ENCODE assay signal across 8 mouse cellular contexts in genomic region chr3:41565410-41565823, GRCm38 (mm10). TPM values are rescaled to one million over a fixed set of nuclear protein-coding genes. Genes with fewer than 3 reads are reported as not detected.
A peak's percentile ranks its signal among the peaks of the same experiment; 100 is the strongest.
DNase-seq lines count a peak whose midpoint lies in the region; ATAC-seq and TF ChIP-seq lines count a peak whose summit lies in the region.

No protein-coding gene starts in this region.

- peak overlapping the region; percentile 90 for H3K4me3 ChIP-seq in erythroblast, embryonic 14.5 days (replicated peaks)
- peak overlapping the region; percentile 69 for H3K4me3 ChIP-seq in heart, embryonic 13.5 days
- H3K4me3 ChIP-seq in liver, embryonic 12.5 days: peak overlapping the region; percentile 75
- H3K4me3 ChIP-seq in stomach, embryonic 14.5 days (ENCODE audit: low read depth, low read length): peak overlapping the region; percentile 73

- H3K4me2 ChIP-seq in heart, embryonic 13.5 days: peak overlapping the region; percentile 95
- peak overlapping the region; percentile 98 for H3K4me2 ChIP-seq in liver, embryonic 12.5 days
- H3K4me2 ChIP-seq in stomach, embryonic 14.5 days (replicated peaks; ENCODE audit: low read depth, low read length): peak overlapping the region; percentile 89

- under 1% methylated on average over 44 of the region's 61 CpGs for WGBS in heart, embryonic 13.5 days
- whole genome bisulfite sequencing in liver, embryonic 12.5 days (ENCODE audit: insufficient replicate concordance): under 1% methylated on average over 56 of the region's 61 CpGs
- under 1% methylated on average over 45 of the region's 61 CpGs for WGBS in stomach, embryonic 14.5 days

- peak overlapping the region; percentile 96 for H3K9ac ChIP-seq in heart, embryonic 13.5 days
- H3K9ac ChIP-seq in liver, embryonic 12.5 days: peak overlapping the region; percentile 90
- peak overlapping the region; percentile 69 for H3K9ac ChIP-seq in stomach, embryonic 14.5 days (replicated peaks; ENCODE audit: low read depth, low read length)

- peaks cover 10% of the 10 kb centered on the region for H3K27me3 ChIP-seq in erythroblast, embryonic 14.5 days (ENCODE audit: control insufficient read depth)
- H3K27me3 ChIP-seq in heart, embryonic 13.5 days (replicated peaks): no peaks in the 10 kb centered on the region
- peaks cover 3% of the 10 kb centered on the region; the same call in 1 of the 2 replicates for H3K27me3 ChIP-seq in liver, embryonic 12.5 days (replicated peaks)
- no peaks in the 10 kb centered on the region for H3K27me3 ChIP-seq in stomach, embryonic 14.5 days (ENCODE audit: control insufficient read depth, insufficient read depth, low read length)

- TF ChIP-seq CTCF in brain, embryonic 14.5 days (IDR thresholded peaks at IDR 0.05; ENCODE audit: borderline replicate concordance, extremely low read depth, insufficient read depth, insufficient read length): no peak

- peak overlapping the region; percentile 97 for H3K27ac ChIP-seq in heart, embryonic 13.5 days (replicated peaks)
- peak overlapping the region; percentile 97 for H3K27ac ChIP-seq in liver, embryonic 12.5 days
- peak overlapping the region; percentile 94 for H3K27ac ChIP-seq in stomach, embryonic 14.5 days (ENCODE audit: low read length)

- peaks cover 51% of the 10 kb centered on the region for H3K4me1 ChIP-seq in erythroblast, embryonic 14.5 days (ENCODE audit: control insufficient read depth)
- peaks cover 37% of the 10 kb centered on the region for H3K4me1 ChIP-seq in heart, embryonic 13.5 days
- H3K4me1 ChIP-seq in liver, embryonic 12.5 days: peaks cover 48% of the 10 kb centered on the region
- H3K4me1 ChIP-seq in stomach, embryonic 14.5 days (ENCODE audit: control insufficient read depth, insufficient read depth, low read length): peaks cover 7% of the 10 kb centered on the region; the same call in 1 of the 2 replicates

- no peaks in the 10 kb centered on the region for H3K36me3 ChIP-seq in erythroblast, embryonic 14.5 days (ENCODE audit: control insufficient read depth)
- no peaks in the 10 kb centered on the region for H3K36me3 ChIP-seq in heart, embryonic 13.5 days
- no peaks in the 10 kb centered on the region for H3K36me3 ChIP-seq in liver, embryonic 12.5 days
- H3K36me3 ChIP-seq in stomach, embryonic 14.5 days (ENCODE audit: control insufficient read depth, insufficient read depth, low read length): no peaks in the 10 kb centered on the region

- peak; percentile 24; the same call in 1 of the 2 replicates for ATAC-seq in heart, embryonic 13.5 days (ENCODE audit: extremely low read depth, insufficient number of reproducible peaks, low FRiP score, low TSS enrichment)
- peak; percentile 71 for ATAC-seq in liver, embryonic 12.5 days
- ATAC-seq in stomach, embryonic 14.5 days (ENCODE audit: insufficient number of reproducible peaks, insufficient read depth, low FRiP score, low read depth): peak; percentile 56

- TF ChIP-seq POLR2A in brain, embryonic 14.5 days (IDR thresholded peaks at IDR 0.05; ENCODE audit: borderline replicate concordance, extremely low read depth, insufficient read depth, insufficient read length, poor library complexity, severe bottlenecking): 0 out of 2 replicates have a peak, but pooled peaks have one; percentile 45

- H3K9me3 ChIP-seq in erythroblast, embryonic 14.5 days (ENCODE audit: control insufficient read depth, low read length): no peaks in the 10 kb centered on the region
- no peaks in the 10 kb centered on the region for H3K9me3 ChIP-seq in heart, embryonic 13.5 days
- no peaks in the 10 kb centered on the region for H3K9me3 ChIP-seq in liver, embryonic 12.5 days (replicated peaks)
- no peaks in the 10 kb centered on the region for H3K9me3 ChIP-seq in stomach, embryonic 14.5 days (ENCODE audit: control insufficient read depth, low read depth, low read length)

- peak; percentile 77 to 79 for DNase-seq in B cell, adult 2 months
- peak; percentile 94 for DNase-seq in brain, embryonic 14.5 days (ENCODE audit: low read depth)
- peak; percentile 91 for DNase-seq in kidney, postnatal 10 days
- DNase-seq in natural killer cell, adult 2 months (ENCODE audit: low spot score in 2 of 2): peak; percentile 65 to 68

RNA-seq across cellular contexts. Expression of gene Jade1, which starts 9.9 kb away (rescaled TPM):
- polyA plus RNA-seq in brain, embryonic 14.5 days (2012; rRNA removed): 12.8 and 12.9 TPM in 2 replicates
- 0.45 and 0.53 TPM in 2 replicates for polyA plus RNA-seq in erythroblast, embryonic 14.5 days (2012)
- 12.4 and 13.5 TPM in 2 replicates for polyA plus RNA-seq in heart, embryonic 13.5 days (2015; fragmentation: Nextera tagmentation; extraction: Ambion mirVana)
- polyA plus RNA-seq in liver, embryonic 12.5 days (2016; fragmentation: Nextera tagmentation; extraction: Ambion mirVana): 13.8 and 14.0 TPM in 2 replicates
- 12.1 and 12.6 TPM in 2 replicates for polyA plus RNA-seq in stomach, embryonic 14.5 days (2014; fragmentation: Nextera tagmentation; extraction: Ambion mirVana)

Comparison
In these comparisons a context has a peak if more than half of its experiments do, and no peak if none do; other contexts are left out.
1. Peak in every context shown above with its lines: DNase-seq, ATAC-seq, H3K4me3 ChIP-seq and H3K27ac ChIP-seq.